1 mouse cellular context compared by ENCODE assay signal in genomic region chr7:113505047-113505446, GRCm38 (mm10).
TF ChIP-seq lines count a peak whose summit lies in the region.

No protein-coding gene starts in this region.

TF ChIP-seq in CH12.LX, 34 proteins besides CTCF, POLR2A, EP300 and RAD21 (continued from another document):
- TF ChIP-seq UBTF (IDR thresholded peaks at IDR 0.05; ENCODE audit: low read depth, low read length) (no peak), CHD2 (IDR thresholded peaks at IDR 0.05; ENCODE audit: low read length) (no peak; the same call in 1 of the 2 replicates)
